Mouse (Mus musculus): ENCODE measurements at regions not wholly inside any gene's neighbourhood (a gene's known extent, or its start where the extent isn't known, plus 50 kb on each side); places are given as distances from the start of the nearest gene placed in this dataset.

DNA sequence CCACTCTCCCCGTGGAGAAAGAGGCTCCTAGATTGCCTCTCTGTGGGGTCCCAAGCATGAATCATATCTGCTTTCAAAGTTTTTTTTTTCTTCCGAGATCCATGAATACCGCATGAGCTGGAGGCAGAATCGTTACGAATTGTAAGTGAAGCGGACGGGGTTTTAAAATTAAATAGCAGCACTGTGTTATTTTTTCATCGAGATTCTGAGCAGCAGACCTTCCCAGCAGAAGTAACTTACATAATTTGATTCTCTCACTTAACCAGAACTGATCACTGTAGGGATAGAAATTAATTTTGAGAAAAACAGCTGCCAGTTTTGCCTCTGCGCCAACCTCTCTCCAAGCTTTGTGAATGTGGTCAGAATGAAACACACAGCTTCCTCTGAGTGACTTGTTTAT lies 502.5 kb upstream of the Auts2 start:
- H3K9me3 ChIP-seq = peaks cover 25% of the 10 kb centered on the region
- no peaks in the 10 kb centered on the region for H3K36me3 ChIP-seq (replicated peaks; ENCODE audit: low read length)
- H3K4me3 ChIP-seq (replicated peaks) = no peak overlapping the region
- no peaks in the 10 kb centered on the region for H3K4me1 ChIP-seq
- H3K27me3 ChIP-seq (replicated peaks) = no peaks in the 10 kb centered on the region
- TF ChIP-seq GATA1 (IDR thresholded peaks at IDR 0.05; ENCODE audit: borderline replicate concordance, low read length) (no peak), FLI1 (IDR thresholded peaks at IDR 0.05; ENCODE audit: low read length) (no peak)

DNA sequence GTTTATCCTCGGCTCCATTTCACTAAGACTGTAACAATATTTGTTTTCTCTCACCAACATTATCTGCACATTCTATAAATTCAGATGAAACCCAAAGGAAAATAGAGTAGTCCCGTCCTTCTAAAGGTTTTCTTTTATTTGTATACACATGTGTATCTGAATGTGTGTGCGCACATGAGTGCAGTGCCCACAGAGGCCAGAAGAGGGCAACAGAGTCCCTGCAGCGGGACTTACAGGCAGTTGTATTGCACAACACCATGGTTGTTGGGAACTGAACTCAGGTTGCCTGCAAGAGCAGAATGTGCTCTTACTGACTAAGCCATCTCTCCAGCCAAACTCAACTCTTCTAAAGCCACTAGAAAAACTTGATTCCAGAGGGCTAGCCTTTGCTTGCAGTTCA lies 484.4 kb upstream of the Auts2 start:
- Histone ChIP-seq H3K4me3 (replicated peaks) (no peak overlapping the region), H3K4me1 (no peaks in the 10 kb centered on the region), H3K9me3 (peaks cover 76% of the 10 kb centered on the region), H3K36me3 (replicated peaks; ENCODE audit: low read length) (no peaks in the 10 kb centered on the region), H3K27me3 (replicated peaks) (no peaks in the 10 kb centered on the region)
- TF ChIP-seq FLI1 (IDR thresholded peaks at IDR 0.05; ENCODE audit: low read length) (no peak), GATA1 (IDR thresholded peaks at IDR 0.05; ENCODE audit: borderline replicate concordance, low read length) (no peak)

DNA sequence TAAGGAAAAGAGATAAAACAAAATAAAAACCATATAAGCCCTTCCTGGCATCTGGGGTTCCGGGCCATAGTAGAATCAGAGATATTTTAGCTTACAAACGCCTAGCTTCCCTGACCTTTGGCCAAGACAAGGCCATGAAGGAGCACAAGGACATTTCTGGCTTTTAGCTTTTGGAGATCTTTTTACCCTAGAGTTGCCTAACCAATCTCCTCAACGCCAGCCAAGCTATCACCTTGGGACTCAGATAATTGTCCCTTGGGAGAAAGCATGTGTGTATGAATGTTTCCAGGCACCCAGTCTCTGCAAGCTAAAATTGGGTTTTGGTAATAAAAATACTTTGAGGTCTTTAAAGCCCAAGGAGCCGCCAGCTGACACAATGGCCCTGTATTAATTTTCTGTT lies 482.0 kb upstream of the Auts2 start:
- Histone ChIP-seq H3K27me3 (replicated peaks) (no peaks in the 10 kb centered on the region), H3K4me1 (no peaks in the 10 kb centered on the region), H3K4me3 (replicated peaks) (no peak overlapping the region), H3K9me3 (peaks cover 65% of the 10 kb centered on the region), H3K36me3 (replicated peaks; ENCODE audit: low read length) (no peaks in the 10 kb centered on the region)
- TF ChIP-seq FLI1 (IDR thresholded peaks at IDR 0.05; ENCODE audit: low read length) (no peak), GATA1 (IDR thresholded peaks at IDR 0.05; ENCODE audit: borderline replicate concordance, low read length) (no peak)

DNA sequence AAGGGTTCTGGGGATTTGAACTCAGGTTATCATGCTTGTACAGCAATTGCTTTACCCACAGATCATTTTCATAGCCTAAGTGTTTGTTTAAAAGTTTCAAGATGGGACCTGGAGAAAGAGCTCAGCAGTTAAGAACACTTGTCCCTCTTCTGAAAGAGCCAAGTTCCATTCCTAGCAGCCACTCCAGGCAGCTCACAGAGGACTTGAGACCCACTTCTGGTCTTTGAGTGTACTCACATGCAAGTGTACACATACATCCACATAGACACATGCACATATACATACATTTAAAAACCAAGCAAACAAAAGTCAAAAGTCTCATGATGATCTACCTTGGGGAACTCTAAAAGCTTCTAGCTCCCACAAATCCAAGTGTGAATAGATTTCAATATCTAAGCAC lies 477.7 kb upstream of the Auts2 start:
- H3K9me3 ChIP-seq = peaks cover 49% of the 10 kb centered on the region
- H3K4me3 ChIP-seq (replicated peaks) = no peak overlapping the region
- no peaks in the 10 kb centered on the region for H3K36me3 ChIP-seq (replicated peaks; ENCODE audit: low read length)
- H3K27me3 ChIP-seq (replicated peaks) = no peaks in the 10 kb centered on the region
- no peaks in the 10 kb centered on the region for H3K4me1 ChIP-seq
- TF ChIP-seq GATA1 (IDR thresholded peaks at IDR 0.05; ENCODE audit: borderline replicate concordance, low read length) (no peak), FLI1 (IDR thresholded peaks at IDR 0.05; ENCODE audit: low read length) (no peak)

- no peak for TF ChIP-seq GATA1 (IDR thresholded peaks at IDR 0.05; ENCODE audit: borderline replicate concordance, low read length)
- TF ChIP-seq FLI1 (IDR thresholded peaks at IDR 0.05; ENCODE audit: low read length) = no peak
- Histone ChIP-seq H3K4me3 (replicated peaks) (no peak overlapping the region), H3K36me3 (replicated peaks; ENCODE audit: low read length) (no peaks in the 10 kb centered on the region), H3K4me1 (no peaks in the 10 kb centered on the region), H3K27me3 (replicated peaks) (no peaks in the 10 kb centered on the region), H3K9me3 (peaks cover 45% of the 10 kb centered on the region)
These were observed 477.0 kb upstream of the Auts2 start for GRCm38 (mm10) chr5:133020116-133020515.

DNA sequence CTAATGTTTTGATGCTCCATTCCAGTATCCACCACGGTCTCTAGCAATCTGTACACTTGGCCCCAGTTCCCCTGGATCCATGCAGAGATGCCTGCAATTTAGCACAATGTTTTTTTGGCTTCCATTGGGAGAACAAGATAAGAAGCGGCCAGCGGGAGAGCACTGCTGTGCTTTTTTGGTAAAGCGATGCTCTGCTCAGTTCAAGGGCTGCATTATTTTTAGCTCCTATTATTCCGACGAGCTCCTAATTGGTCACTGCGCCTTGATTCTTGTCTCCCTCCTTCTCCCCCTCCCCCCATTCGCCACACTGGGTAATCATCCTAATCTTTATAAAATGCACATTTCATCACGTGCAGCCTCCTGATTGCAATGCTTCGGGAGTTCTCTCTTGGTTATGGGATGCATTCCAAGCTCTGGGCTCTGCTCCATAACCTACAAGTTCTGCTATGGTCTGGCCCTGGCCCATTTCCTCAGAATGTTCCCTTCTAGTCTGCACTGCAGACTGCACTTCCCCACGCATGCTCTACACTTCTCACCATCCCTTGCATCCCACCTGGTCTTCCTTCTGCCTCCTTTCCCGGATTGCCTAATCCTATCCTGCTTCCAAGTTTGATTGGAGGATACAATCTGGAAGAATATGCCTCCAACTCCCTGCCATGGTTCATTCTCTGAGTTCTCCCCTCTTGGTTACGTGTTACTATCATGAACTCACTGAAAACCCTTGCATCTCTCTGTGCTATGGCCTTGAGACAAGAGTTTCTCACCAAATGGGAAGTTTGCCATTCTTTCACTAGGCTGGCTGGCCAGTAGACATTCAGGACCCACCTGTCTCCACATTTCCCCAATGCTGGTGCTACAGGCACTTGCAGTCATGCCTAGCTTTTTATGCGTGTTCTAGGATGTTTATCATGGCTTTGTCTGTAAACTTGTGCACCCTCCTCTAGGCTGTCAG lies 467.8 kb upstream of the Auts2 start:
- TF ChIP-seq FLI1 (IDR thresholded peaks at IDR 0.05; ENCODE audit: low read length) (no peak), GATA1 (IDR thresholded peaks at IDR 0.05; ENCODE audit: borderline replicate concordance, low read length) (no peak)
- no peak overlapping the region for H3K4me3 ChIP-seq (replicated peaks)
- H3K4me1 ChIP-seq = no peaks in the 10 kb centered on the region
- H3K27me3 ChIP-seq (replicated peaks) = no peaks in the 10 kb centered on the region
- H3K36me3 ChIP-seq (replicated peaks; ENCODE audit: low read length) = no peaks in the 10 kb centered on the region
- H3K9me3 ChIP-seq = peaks cover 53% of the 10 kb centered on the region

DNA sequence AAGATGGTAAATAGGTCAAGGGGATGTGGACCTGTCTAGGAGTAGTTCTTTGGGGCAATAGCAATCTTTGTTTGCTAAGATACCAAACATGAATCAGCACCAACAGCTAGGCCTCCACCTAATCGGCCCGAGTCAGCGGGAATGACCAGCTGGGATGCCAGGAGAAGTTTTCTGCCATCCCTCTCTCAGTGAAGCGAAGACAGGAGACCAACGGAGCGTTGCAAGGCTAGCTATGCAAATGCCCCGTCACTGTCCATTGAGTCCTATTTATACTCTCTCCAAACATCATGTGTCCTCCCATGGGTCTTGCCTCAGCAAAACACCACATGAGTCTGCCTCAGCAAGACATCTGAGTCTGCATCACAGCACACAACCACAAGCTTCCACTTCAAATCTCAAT lies 439.7 kb upstream of the Auts2 start:
- H3K4me3 ChIP-seq (replicated peaks) = no peak overlapping the region
- H3K27me3 ChIP-seq (replicated peaks) = no peaks in the 10 kb centered on the region
- TF ChIP-seq FLI1 (IDR thresholded peaks at IDR 0.05; ENCODE audit: low read length) (no peak), GATA1 (IDR thresholded peaks at IDR 0.05; ENCODE audit: borderline replicate concordance, low read length) (no peak)
- H3K9me3 ChIP-seq = peaks cover 58% of the 10 kb centered on the region
- H3K36me3 ChIP-seq (replicated peaks; ENCODE audit: low read length) = no peaks in the 10 kb centered on the region
- H3K4me1 ChIP-seq = no peaks in the 10 kb centered on the region

DNA sequence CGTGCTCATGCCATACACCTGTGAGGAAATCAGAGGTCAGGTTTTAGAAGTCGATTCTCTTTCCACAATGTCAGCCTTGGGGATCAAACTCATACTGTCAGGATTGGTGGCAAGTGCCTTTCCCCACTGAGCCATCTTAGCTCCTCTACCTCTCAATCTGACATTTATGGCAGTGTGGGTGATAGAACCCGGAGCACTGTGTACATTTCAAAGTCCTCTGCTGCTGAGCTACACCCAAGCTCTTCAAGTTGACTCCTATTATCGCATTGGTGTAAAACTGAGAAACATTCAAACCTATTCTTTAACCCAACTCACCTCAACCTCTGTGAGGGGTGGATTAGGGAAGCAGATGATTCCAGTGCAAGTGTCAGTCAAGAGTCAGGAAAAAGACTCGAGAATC lies 435.9 kb upstream of the Auts2 start:
- Histone ChIP-seq H3K9me3 (peaks cover 80% of the 10 kb centered on the region), H3K27me3 (replicated peaks) (no peaks in the 10 kb centered on the region), H3K4me1 (no peaks in the 10 kb centered on the region), H3K36me3 (replicated peaks; ENCODE audit: low read length) (no peaks in the 10 kb centered on the region), H3K4me3 (replicated peaks) (no peak overlapping the region)
- TF ChIP-seq GATA1 (IDR thresholded peaks at IDR 0.05; ENCODE audit: borderline replicate concordance, low read length) (no peak), FLI1 (IDR thresholded peaks at IDR 0.05; ENCODE audit: low read length) (no peak)

DNA sequence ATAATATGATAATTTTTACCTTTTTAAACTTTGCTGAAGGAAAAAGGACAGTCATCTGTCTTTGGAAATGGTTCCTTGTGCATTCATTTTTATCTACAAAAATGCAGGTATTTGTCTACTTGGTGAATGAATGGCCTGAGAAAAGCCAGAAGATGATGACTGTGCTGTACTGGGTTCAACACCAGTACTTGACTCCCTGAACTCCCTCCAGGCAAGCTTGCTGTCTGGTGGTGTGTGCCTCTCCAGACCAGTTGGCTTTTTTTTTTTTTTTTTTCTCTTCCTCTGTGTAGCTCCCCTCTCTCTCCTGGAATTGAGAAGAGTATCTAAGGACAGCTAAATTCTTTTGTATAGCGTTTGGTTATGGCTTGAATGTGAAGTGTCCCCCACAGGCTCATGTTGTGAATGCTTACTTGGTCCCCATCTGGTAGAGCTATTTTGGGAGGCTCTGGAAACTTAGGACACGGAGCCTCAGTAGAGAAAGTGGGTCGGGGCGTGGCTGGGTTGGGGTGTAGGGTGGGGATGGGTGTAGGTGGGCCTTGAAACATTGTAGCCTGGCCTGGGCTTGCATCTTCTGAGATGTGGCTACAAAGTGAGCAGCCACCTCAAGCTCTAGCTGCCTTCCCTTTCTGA lies 432.3 kb upstream of the Auts2 start:
- no peak overlapping the region for H3K4me3 ChIP-seq (replicated peaks)
- H3K9me3 ChIP-seq = peaks cover 81% of the 10 kb centered on the region
- no peaks in the 10 kb centered on the region for H3K27me3 ChIP-seq (replicated peaks)
- H3K4me1 ChIP-seq = no peaks in the 10 kb centered on the region
- TF ChIP-seq GATA1 (IDR thresholded peaks at IDR 0.05; ENCODE audit: borderline replicate concordance, low read length) (no peak), FLI1 (IDR thresholded peaks at IDR 0.05; ENCODE audit: low read length) (no peak)
- H3K36me3 ChIP-seq (replicated peaks; ENCODE audit: low read length) = no peaks in the 10 kb centered on the region

DNA sequence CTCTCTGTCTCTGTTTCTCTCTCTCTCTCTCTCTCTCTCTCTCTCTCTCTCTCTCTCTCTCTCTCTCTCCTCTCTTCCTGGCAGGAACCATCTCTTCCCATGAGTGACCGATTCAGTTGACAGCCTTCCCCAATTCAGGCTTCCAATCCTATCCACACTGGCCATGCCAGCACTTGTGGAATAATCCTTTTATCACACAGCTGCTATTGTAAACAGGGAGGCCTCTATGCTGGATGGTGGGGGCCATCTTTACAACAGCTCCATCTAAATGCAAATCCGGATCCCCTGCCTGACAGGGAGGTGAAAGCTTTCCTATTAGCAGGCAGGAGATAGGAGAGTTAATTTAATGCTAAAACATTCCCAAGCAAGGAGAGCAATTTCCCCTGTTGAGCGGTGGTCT lies 431.7 kb upstream of the Auts2 start:
- H3K4me3 ChIP-seq (replicated peaks) = no peak overlapping the region

More for the DNA sequence above, 431.7 kb upstream of the Auts2 start:
- H3K36me3 ChIP-seq (replicated peaks; ENCODE audit: low read length) = no peaks in the 10 kb centered on the region
- H3K27me3 ChIP-seq (replicated peaks) = no peaks in the 10 kb centered on the region
- TF ChIP-seq GATA1 (IDR thresholded peaks at IDR 0.05; ENCODE audit: borderline replicate concordance, low read length) = no peak
- no peak for TF ChIP-seq FLI1 (IDR thresholded peaks at IDR 0.05; ENCODE audit: low read length)
- no peaks in the 10 kb centered on the region for H3K4me1 ChIP-seq
- peaks cover 81% of the 10 kb centered on the region for H3K9me3 ChIP-seq

All from megakaryocyte, embryonic 14.5 days (primary cell).